Mouse (Mus musculus) lung, postnatal 4 days (tissue): ENCODE results near the gene Vrk2.

Experiments used
- DNase-seq, 2 experiments: peaks; one replicate each; pipeline ENCODE4 v3.0.0; 2021

The Vrk2 gene

GRCm38 (mm10) chr11:26537816-26538215 is 56.0 kb downstream of the Vrk2 start:
- no peak for DNase-seq

GRCm38 (mm10) chr11:26533828-26534119 is 60.0 kb downstream of the Vrk2 start:
- DNase-seq: no peak

- no peak for DNase-seq
These were observed 60.6 kb downstream of the Vrk2 start for GRCm38 (mm10) chr11:26532994-26533827.

- no peak for DNase-seq
These were observed 66.9 kb downstream of the Vrk2 start for GRCm38 (mm10) chr11:26526861-26527260.

- DNase-seq: no peak
These were observed 74.8 kb downstream of the Vrk2 start for GRCm38 (mm10) chr11:26518991-26519390.

GRCm38 (mm10) chr11:26516086-26516485 is 77.7 kb downstream of the Vrk2 start:
- no peak for DNase-seq

GRCm38 (mm10) chr11:26513683-26514082 is 80.1 kb downstream of the Vrk2 start:
- no peak for DNase-seq

- no peak for DNase-seq
These were observed 97.8 kb downstream of the Vrk2 start for GRCm38 (mm10) chr11:26495951-26496350.

GRCm38 (mm10) chr11:26489761-26490466 is 103.9 kb downstream of the Vrk2 start:
- peak; percentile 13 to 59 for DNase-seq

- DNase-seq: no peak
These were observed 112.0 kb downstream of the Vrk2 start for GRCm38 (mm10) chr11:26481691-26482242.

- DNase-seq: no peak
These were observed 116.6 kb downstream of the Vrk2 start for GRCm38 (mm10) chr11:26477037-26477739.

- DNase-seq: no peak
These were observed 139.7 kb downstream of the Vrk2 start for GRCm38 (mm10) chr11:26454081-26454480.

- DNase-seq: no peak
These were observed 141.1 kb downstream of the Vrk2 start for GRCm38 (mm10) chr11:26452693-26453092.

GRCm38 (mm10) chr11:26451228-26451627 is 142.6 kb downstream of the Vrk2 start:
- DNase-seq: no peak

- DNase-seq: no peak
These were observed 143.2 kb downstream of the Vrk2 start for GRCm38 (mm10) chr11:26450636-26451035.

GRCm38 (mm10) chr11:26449789-26450188 is 144.0 kb downstream of the Vrk2 start:
- DNase-seq: no peak

GRCm38 (mm10) chr11:26444374-26444773 is 149.4 kb downstream of the Vrk2 start:
- no peak for DNase-seq

GRCm38 (mm10) chr11:26441121-26441520 is 152.7 kb downstream of the Vrk2 start:
- no peak for DNase-seq

GRCm38 (mm10) chr11:26437818-26438217 is 156.0 kb downstream of the Vrk2 start:
- no peak for DNase-seq

- no peak for DNase-seq
These were observed 159.6 kb downstream of the Vrk2 start for GRCm38 (mm10) chr11:26434229-26434628.

- no peak for DNase-seq
These were observed 172.3 kb downstream of the Vrk2 start for GRCm38 (mm10) chr11:26421472-26421871.
